ENCODE assay signal across 22 mouse cellular contexts in genomic region chr5:137678736-137679135, GRCm38 (mm10). TPM values are rescaled to one million over a fixed set of nuclear protein-coding genes. Genes with fewer than 3 reads are reported as not detected.
A peak's percentile ranks its signal among the peaks of the same experiment; 100 is the strongest.
DNase-seq lines count a peak whose midpoint lies in the region; ATAC-seq lines count a peak whose summit lies in the region.
"Had no signal": no experiment of that assay in that cellular context is flagged by ENCODE, and none has a peak within 500 bp of the region (broad histone marks: within the 10 kb centered on the region; RNA-seq: fewer than 3 reads in every experiment).

No protein-coding gene starts in this region.

- no peak overlapping the region for H3K4me3 ChIP-seq in kidney, embryonic 14.5 days (ENCODE audit: low read length)
- H3K4me3 ChIP-seq: embryonic facial prominence, embryonic 13.5 days; forebrain, embryonic 12.5 days; heart, adult 2 months; heart, embryonic 15.5 days; hindbrain, embryonic 10.5 days had no signal

- intact Hi-C loops in left cerebral cortex, postnatal 10 days (cut with DNase I): no loop called here

- H3K4me2 ChIP-seq in kidney, embryonic 14.5 days (replicated peaks; ENCODE audit: low read depth, low read length): no peak overlapping the region
- H3K4me2 ChIP-seq: embryonic facial prominence, embryonic 13.5 days; forebrain, embryonic 12.5 days; heart, embryonic 11.5 days; heart, embryonic 15.5 days had no signal

- H3K9me3 ChIP-seq in kidney, embryonic 14.5 days (ENCODE audit: control insufficient read depth, low read length): no peaks in the 10 kb centered on the region
- H3K9me3 ChIP-seq: embryonic facial prominence, embryonic 13.5 days; forebrain, embryonic 12.5 days; heart, embryonic 15.5 days; hindbrain, embryonic 10.5 days had no signal

- peak; percentile 62 for DNase-seq in kidney, adult 11 months
- DNase-seq in kidney, postnatal 10 days: no peak
- DNase-seq in kidney, adult 9 months: peak; percentile 72
- DNase-seq in R1 (ENCODE audit: low read depth, low spot score): peak; percentile 33
- peak; percentile 50 to 80 for DNase-seq in kidney, postnatal 36 days
- no peak for DNase-seq in left cerebral cortex, postnatal 10 days (ENCODE audit: extremely low spot score in 1 of 2, low spot score in 2 of 2)
- DNase-seq: adrenal gland, adult 2 months; adrenal gland, postnatal 25 days; cerebellum, adult 18-20 months; cerebellum, adult 9-11 months; cerebellum, postnatal 36 days; gastrocnemius, postnatal 10 days; heart, adult 2 months had no signal

- H3K4me1 ChIP-seq in kidney, embryonic 14.5 days (ENCODE audit: control insufficient read depth, insufficient read depth, low read length): peaks cover 11% of the 10 kb centered on the region

- no peak overlapping the region for H3K9ac ChIP-seq in kidney, embryonic 14.5 days (ENCODE audit: low read depth, low read length)
- H3K9ac ChIP-seq: embryonic facial prominence, embryonic 13.5 days; forebrain, embryonic 12.5 days; heart, embryonic 15.5 days had no signal

- H3K27ac ChIP-seq in kidney, embryonic 14.5 days (ENCODE audit: low read depth, low read length): no peak overlapping the region
- H3K27ac ChIP-seq: embryonic facial prominence, embryonic 13.5 days; forebrain, embryonic 12.5 days; heart, adult 2 months; heart, embryonic 15.5 days; hindbrain, embryonic 10.5 days had no signal

- ATAC-seq in kidney, embryonic 14.5 days (ENCODE audit: low FRiP score, low TSS enrichment): no peak
- ATAC-seq: forebrain, embryonic 16.5 days; Patski had no signal

- no peaks in the 10 kb centered on the region for H3K27me3 ChIP-seq in kidney, embryonic 14.5 days (ENCODE audit: control insufficient read depth, insufficient read depth, low read length)
- H3K27me3 ChIP-seq: CH12.LX; embryonic facial prominence, embryonic 13.5 days; forebrain, embryonic 12.5 days; heart, embryonic 15.5 days; Patski had no signal

- WGBS in kidney, embryonic 14.5 days: 78% methylated on average over 3 of the region's 3 CpGs

- H3K36me3 ChIP-seq in kidney, embryonic 14.5 days (ENCODE audit: control insufficient read depth, insufficient read depth, low read length): peaks cover 2% of the 10 kb centered on the region; the same call in 1 of the 2 replicates
- H3K36me3 ChIP-seq: heart, embryonic 15.5 days had no signal

RNA-seq across cellular contexts. Expression of gene Agfg2, which starts 5.8 kb away (rescaled TPM):
- polyA plus RNA-seq in kidney, embryonic 14.5 days (2014; fragmentation: Nextera tagmentation; extraction: Ambion mirVana): 14.4 and 14.8 TPM in 2 replicates
- 10 to 100 TPM; 33.3 to 36.5 TPM for total RNA-seq in left cerebral cortex, postnatal 10 days (2021)

RNA-seq across cellular contexts. Expression of gene Irs3, which starts 33.2 kb away (rescaled TPM):
- 0.43 and 0.84 TPM in 2 replicates for polyA plus RNA-seq in kidney, embryonic 14.5 days (2014; fragmentation: Nextera tagmentation; extraction: Ambion mirVana)
- total RNA-seq in left cerebral cortex, postnatal 10 days (2021): under 1 TPM in 1 of 2 experiments, not detected in 1; 0.36 TPM
- total RNA-seq: CH12.LX had no signal
- polyA plus RNA-seq: forebrain, embryonic 12.5 days had no signal

RNA-seq across cellular contexts. Expression of gene Sap25, which starts 37.6 kb away (rescaled TPM):
- 9.3 and 10.1 TPM in 2 replicates for polyA plus RNA-seq in kidney, embryonic 14.5 days (2014; fragmentation: Nextera tagmentation; extraction: Ambion mirVana)
- 1 to 10 TPM; 2.7 to 4.5 TPM for total RNA-seq in left cerebral cortex, postnatal 10 days (2021)

RNA-seq across cellular contexts. Expression of gene Gm20605, which starts 49.8 kb away (rescaled TPM):
- polyA plus RNA-seq in kidney, embryonic 14.5 days (2014; fragmentation: Nextera tagmentation; extraction: Ambion mirVana): 5.7 and 12.5 TPM in 2 replicates
- 1 to 10 TPM; 4.4 to 5.6 TPM for total RNA-seq in left cerebral cortex, postnatal 10 days (2021)

RNA-seq across cellular contexts. Expression of gene Lrch4, which starts 49.8 kb away (rescaled TPM):
- polyA plus RNA-seq in kidney, embryonic 14.5 days (2014; fragmentation: Nextera tagmentation; extraction: Ambion mirVana): 37.6 and 43.2 TPM in 2 replicates
- total RNA-seq in left cerebral cortex, postnatal 10 days (2021): 10 to 100 TPM; 15.1 to 15.6 TPM

Comparison
In these comparisons a context has a peak if more than half of its experiments do, and no peak if none do; other contexts are left out.
1. DNase-seq: peak in kidney, adult 11 months (single experiment), kidney, adult 9 months (single experiment), R1 (single experiment) and kidney, postnatal 36 days (2 of 2); none in kidney, postnatal 10 days (single experiment) and left cerebral cortex, postnatal 10 days (0 of 2).